Mouse (Mus musculus) megakaryocyte, embryonic 14.5 days (primary cell): ENCODE data around the gene Poc5.

ENCODE experiments used
- FLI1 ChIP-seq: IDR thresholded peaks from 2 replicates; pipeline ENCODE4 v1.6.1; 2012; ENCODE audit warnings: low read length, inconsistent platforms, mixed read lengths
- GATA1 ChIP-seq: IDR thresholded peaks from 3 replicates; pipeline ENCODE4 v1.6.1; 2012; ENCODE audit warnings: mixed read lengths, low read length, inconsistent platforms, borderline replicate concordance

GRCm38 (mm10) chr13:96375519-96375918 lies 12.6 kb upstream of the Poc5 start:
- TF ChIP-seq GATA1 (no peak), FLI1 (no peak)
